Mouse (Mus musculus): ENCODE measurements at regions not wholly inside any gene's neighbourhood (a gene's known extent, or its start where the extent isn't known, plus 50 kb on each side); places are given as distances from the start of the nearest gene placed in this dataset.
A peak's percentile ranks its signal among the peaks of the same experiment; 100 is the strongest.

- 61% methylated on average over 2 of the region's 2 CpGs for WGBS
- no peak overlapping the region for H3K9ac ChIP-seq (ENCODE audit: low read length)
- peaks cover 7% of the 10 kb centered on the region; the same call in 1 of the 2 replicates for H3K4me1 ChIP-seq (replicated peaks; ENCODE audit: control insufficient read depth, insufficient read depth, low read length)
- no peaks in the 10 kb centered on the region for H3K9me3 ChIP-seq (ENCODE audit: control insufficient read depth, low read length)
- H3K4me2 ChIP-seq (ENCODE audit: low read depth, low read length, severe bottlenecking) = no peak overlapping the region
- H3K4me3 ChIP-seq (ENCODE audit: low read depth, low read length) = no peak overlapping the region
- no peak overlapping the region for H3K27ac ChIP-seq (ENCODE audit: low read depth, low read length)
- ATAC-seq (replicated peaks; ENCODE audit: low FRiP score) (0 out of 2 replicates have a peak, but pooled peaks have one; percentile 3), DNase-seq (ENCODE audit: low spot score) (no peak)
- H3K36me3 ChIP-seq (ENCODE audit: control insufficient read depth, insufficient read depth, low read length) = no peaks in the 10 kb centered on the region
- H3K27me3 ChIP-seq (ENCODE audit: control insufficient read depth, insufficient read depth, low read length) = no peaks in the 10 kb centered on the region
These were observed 662.1 kb upstream of the Nrsn1 start for GRCm38 (mm10) chr13:25932365-25932764.

GRCm38 (mm10) chr13:25925685-25926084, 655.4 kb upstream of the Nrsn1 start:
- WGBS = 80% methylated on average over 5 of the region's 5 CpGs
- no peaks in the 10 kb centered on the region for H3K27me3 ChIP-seq (ENCODE audit: control insufficient read depth, insufficient read depth, low read length)
- no peaks in the 10 kb centered on the region for H3K4me1 ChIP-seq (replicated peaks; ENCODE audit: control insufficient read depth, insufficient read depth, low read length)
- H3K4me3 ChIP-seq (ENCODE audit: low read depth, low read length) = no peak overlapping the region
- H3K36me3 ChIP-seq (ENCODE audit: control insufficient read depth, insufficient read depth, low read length) = no peaks in the 10 kb centered on the region
- H3K27ac ChIP-seq (ENCODE audit: low read depth, low read length) = no peak overlapping the region
- DNase-seq (ENCODE audit: low spot score) (no peak), ATAC-seq (replicated peaks; ENCODE audit: low FRiP score) (no peak)
- H3K9ac ChIP-seq (ENCODE audit: low read length) = no peak overlapping the region
- no peaks in the 10 kb centered on the region for H3K9me3 ChIP-seq (ENCODE audit: control insufficient read depth, low read length)
- no peak overlapping the region for H3K4me2 ChIP-seq (ENCODE audit: low read depth, low read length, severe bottlenecking)

GRCm38 (mm10) chr13:25899871-25900270, 629.6 kb upstream of the Nrsn1 start:
- H3K4me1 ChIP-seq (replicated peaks; ENCODE audit: control insufficient read depth, insufficient read depth, low read length) = no peaks in the 10 kb centered on the region
- no peak overlapping the region for H3K4me3 ChIP-seq (ENCODE audit: low read depth, low read length)
- no peak overlapping the region for H3K9ac ChIP-seq (ENCODE audit: low read length)
- 84% methylated on average over 5 of the region's 5 CpGs for WGBS
- no peaks in the 10 kb centered on the region for H3K9me3 ChIP-seq (ENCODE audit: control insufficient read depth, low read length)
- no peaks in the 10 kb centered on the region for H3K27me3 ChIP-seq (ENCODE audit: control insufficient read depth, insufficient read depth, low read length)
- no peaks in the 10 kb centered on the region for H3K36me3 ChIP-seq (ENCODE audit: control insufficient read depth, insufficient read depth, low read length)
- H3K27ac ChIP-seq (ENCODE audit: low read depth, low read length) = no peak overlapping the region
- no peak overlapping the region for H3K4me2 ChIP-seq (ENCODE audit: low read depth, low read length, severe bottlenecking)
- DNase-seq (ENCODE audit: low spot score) (no peak), ATAC-seq (replicated peaks; ENCODE audit: low FRiP score) (no peak)

GRCm38 (mm10) chr13:25893150-25893549, 622.8 kb upstream of the Nrsn1 start:
- no peaks in the 10 kb centered on the region for H3K27me3 ChIP-seq (ENCODE audit: control insufficient read depth, insufficient read depth, low read length)
- DNase-seq (ENCODE audit: low spot score) (no peak), ATAC-seq (replicated peaks; ENCODE audit: low FRiP score) (no peak)
- no peaks in the 10 kb centered on the region for H3K4me1 ChIP-seq (replicated peaks; ENCODE audit: control insufficient read depth, insufficient read depth, low read length)
- no peak overlapping the region for H3K4me2 ChIP-seq (ENCODE audit: low read depth, low read length, severe bottlenecking)
- H3K9me3 ChIP-seq (ENCODE audit: control insufficient read depth, low read length) = no peaks in the 10 kb centered on the region
- no peak overlapping the region for H3K9ac ChIP-seq (ENCODE audit: low read length)
- no peak overlapping the region for H3K27ac ChIP-seq (ENCODE audit: low read depth, low read length)
- no peak overlapping the region for H3K4me3 ChIP-seq (ENCODE audit: low read depth, low read length)
- H3K36me3 ChIP-seq (ENCODE audit: control insufficient read depth, insufficient read depth, low read length) = no peaks in the 10 kb centered on the region
- WGBS = 31% methylated on average over 2 of the region's 2 CpGs

- WGBS = 83% methylated on average over 4 of the region's 4 CpGs
- ATAC-seq (replicated peaks; ENCODE audit: low FRiP score) = no peak
These were observed 612.5 kb upstream of the Nrsn1 start for GRCm38 (mm10) chr13:25882818-25883217.

GRCm38 (mm10) chr13:25868923-25869322, 598.6 kb upstream of the Nrsn1 start:
- Histone ChIP-seq H3K4me3 (ENCODE audit: low read depth, low read length) (no peak overlapping the region), H3K9ac (ENCODE audit: low read length) (no peak overlapping the region), H3K4me2 (ENCODE audit: low read depth, low read length, severe bottlenecking) (no peak overlapping the region), H3K36me3 (ENCODE audit: control insufficient read depth, insufficient read depth, low read length) (no peaks in the 10 kb centered on the region), H3K27ac (ENCODE audit: low read depth, low read length) (no peak overlapping the region), H3K4me1 (replicated peaks; ENCODE audit: control insufficient read depth, insufficient read depth, low read length) (no peaks in the 10 kb centered on the region), H3K27me3 (ENCODE audit: control insufficient read depth, insufficient read depth, low read length) (no peaks in the 10 kb centered on the region), H3K9me3 (ENCODE audit: control insufficient read depth, low read length) (no peaks in the 10 kb centered on the region)
- WGBS = 61% methylated on average over 1 of the region's 1 CpGs
- no peak for ATAC-seq (replicated peaks; ENCODE audit: low FRiP score)
- no peak for DNase-seq (ENCODE audit: low spot score)

More at GRCm38 (mm10) chr13:25882818-25883217, 612.5 kb upstream of the Nrsn1 start:
- H3K9me3 ChIP-seq (ENCODE audit: control insufficient read depth, low read length) = no peaks in the 10 kb centered on the region
- no peak overlapping the region for H3K4me3 ChIP-seq (ENCODE audit: low read depth, low read length)
- H3K9ac ChIP-seq (ENCODE audit: low read length) = no peak overlapping the region
- no peaks in the 10 kb centered on the region for H3K36me3 ChIP-seq (ENCODE audit: control insufficient read depth, insufficient read depth, low read length)
- H3K27ac ChIP-seq (ENCODE audit: low read depth, low read length) = no peak overlapping the region
- no peaks in the 10 kb centered on the region for H3K27me3 ChIP-seq (ENCODE audit: control insufficient read depth, insufficient read depth, low read length)
- no peak for DNase-seq (ENCODE audit: low spot score)
- no peak overlapping the region for H3K4me2 ChIP-seq (ENCODE audit: low read depth, low read length, severe bottlenecking)
- H3K4me1 ChIP-seq (replicated peaks; ENCODE audit: control insufficient read depth, insufficient read depth, low read length) = no peaks in the 10 kb centered on the region

GRCm38 (mm10) chr13:25858207-25858606, 587.9 kb upstream of the Nrsn1 start:
- ATAC-seq (replicated peaks; ENCODE audit: low FRiP score) = no peak
- H3K27me3 ChIP-seq (ENCODE audit: control insufficient read depth, insufficient read depth, low read length) = no peaks in the 10 kb centered on the region
- H3K27ac ChIP-seq (ENCODE audit: low read depth, low read length) = no peak overlapping the region
- H3K36me3 ChIP-seq (ENCODE audit: control insufficient read depth, insufficient read depth, low read length) = no peaks in the 10 kb centered on the region
- no peak overlapping the region for H3K9ac ChIP-seq (ENCODE audit: low read length)
- H3K4me3 ChIP-seq (ENCODE audit: low read depth, low read length) = no peak overlapping the region
- no peaks in the 10 kb centered on the region for H3K4me1 ChIP-seq (replicated peaks; ENCODE audit: control insufficient read depth, insufficient read depth, low read length)
- no peak for DNase-seq (ENCODE audit: low spot score)
- no peaks in the 10 kb centered on the region for H3K9me3 ChIP-seq (ENCODE audit: control insufficient read depth, low read length)
- no peak overlapping the region for H3K4me2 ChIP-seq (ENCODE audit: low read depth, low read length, severe bottlenecking)

- Histone ChIP-seq H3K4me2 (ENCODE audit: low read depth, low read length, severe bottlenecking) (no peak overlapping the region), H3K27me3 (ENCODE audit: control insufficient read depth, insufficient read depth, low read length) (no peaks in the 10 kb centered on the region), H3K9me3 (ENCODE audit: control insufficient read depth, low read length) (no peaks in the 10 kb centered on the region), H3K36me3 (ENCODE audit: control insufficient read depth, insufficient read depth, low read length) (no peaks in the 10 kb centered on the region), H3K9ac (ENCODE audit: low read length) (no peak overlapping the region), H3K4me1 (replicated peaks; ENCODE audit: control insufficient read depth, insufficient read depth, low read length) (no peaks in the 10 kb centered on the region), H3K4me3 (ENCODE audit: low read depth, low read length) (no peak overlapping the region), H3K27ac (ENCODE audit: low read depth, low read length) (no peak overlapping the region)
- DNase-seq (ENCODE audit: low spot score) (no peak), ATAC-seq (replicated peaks; ENCODE audit: low FRiP score) (no peak)
- WGBS = 76% methylated on average over 3 of the region's 3 CpGs
These were observed 587.3 kb upstream of the Nrsn1 start for GRCm38 (mm10) chr13:25857569-25857968.

- no peak overlapping the region for H3K4me3 ChIP-seq (ENCODE audit: low read depth, low read length)
- H3K9me3 ChIP-seq (ENCODE audit: control insufficient read depth, low read length) = no peaks in the 10 kb centered on the region
- no peak for DNase-seq (ENCODE audit: low spot score)
- no peaks in the 10 kb centered on the region for H3K36me3 ChIP-seq (ENCODE audit: control insufficient read depth, insufficient read depth, low read length)
- H3K27ac ChIP-seq (ENCODE audit: low read depth, low read length) = no peak overlapping the region
- no peaks in the 10 kb centered on the region for H3K4me1 ChIP-seq (replicated peaks; ENCODE audit: control insufficient read depth, insufficient read depth, low read length)
- no peak overlapping the region for H3K9ac ChIP-seq (ENCODE audit: low read length)
- WGBS = 81% methylated on average over 3 of the region's 3 CpGs
- ATAC-seq (replicated peaks; ENCODE audit: low FRiP score) = no peak
- H3K4me2 ChIP-seq (ENCODE audit: low read depth, low read length, severe bottlenecking) = no peak overlapping the region
- no peaks in the 10 kb centered on the region for H3K27me3 ChIP-seq (ENCODE audit: control insufficient read depth, insufficient read depth, low read length)
These were observed 586.8 kb upstream of the Nrsn1 start for GRCm38 (mm10) chr13:25857096-25857495.

Measured in forebrain, embryonic 11.5 days (tissue).